ENCODE assay signal across 26 mouse cellular contexts in genomic region chr10:69898821-69899220, GRCm38 (mm10).
DNase-seq lines count a peak whose midpoint lies in the region; TF ChIP-seq lines count a peak whose summit lies in the region.
"Had no signal": no experiment of that assay in that cellular context is flagged by ENCODE, and none has a peak within 500 bp of the region (broad histone marks: within the 10 kb centered on the region; RNA-seq: fewer than 3 reads in every experiment).

No protein-coding gene starts in this region.

- H3K27ac ChIP-seq in cortical plate, adult 2 months (ENCODE audit: insufficient read depth, low read length) = 0 out of 2 replicates have a peak overlapping the region, but pooled peaks have one; percentile 65
- H3K27ac ChIP-seq: embryonic facial prominence, embryonic 12.5 days; embryonic facial prominence, embryonic 15.5 days; forebrain, embryonic 12.5 days; forebrain, embryonic 15.5 days; heart, embryonic 15.5 days; hindbrain, embryonic 10.5 days; hindbrain, embryonic 13.5 days; intestine, embryonic 15.5 days had no signal

- peak; percentile 74 to 77 for DNase-seq in adrenal gland, adult (ENCODE audit: inconsistent age in 2 of 2, low spot score in 1 of 2)
- DNase-seq in adrenal gland, postnatal 4 days (ENCODE audit: low spot score in 2 of 2) = no peak
- peak; percentile 68 for DNase-seq in adrenal gland, adult 2 months
- DNase-seq in adrenal gland, postnatal 14 days = peak; percentile 81
- DNase-seq in ovary, adult 18-20 months (ENCODE audit: low spot score) = no peak
- no peak for DNase-seq in embryo, embryonic 10.5 days (ENCODE audit: low spot score)
- DNase-seq: cerebellum, adult 11-12 months; cerebellum, adult 8-10 months; cerebellum, postnatal 10 days; cerebellum, postnatal 36 days; gastrocnemius, postnatal 10 days; gastrocnemius, postnatal 36 days; heart, postnatal 10 days; heart, postnatal 36 days; kidney, adult 11 months had no signal

- H3K4me1 ChIP-seq in cortical plate, adult 2 months (ENCODE audit: control insufficient read depth, insufficient read depth, low read length) = peaks cover 17% of the 10 kb centered on the region
- H3K4me1 ChIP-seq: embryonic facial prominence, embryonic 12.5 days; embryonic facial prominence, embryonic 15.5 days; forebrain, embryonic 12.5 days; forebrain, embryonic 15.5 days; heart, embryonic 15.5 days; hindbrain, embryonic 10.5 days; hindbrain, embryonic 13.5 days; intestine, embryonic 15.5 days had no signal

- H3K4me3 ChIP-seq in cortical plate, adult 2 months (ENCODE audit: insufficient read depth, low read length) = no peak overlapping the region
- H3K4me3 ChIP-seq: embryonic facial prominence, embryonic 12.5 days; embryonic facial prominence, embryonic 15.5 days; erythroblast, embryonic 14.5 days; forebrain, embryonic 12.5 days; forebrain, embryonic 15.5 days; heart, embryonic 12.5 days; heart, embryonic 15.5 days; hindbrain, embryonic 10.5 days; hindbrain, embryonic 13.5 days; intestine, embryonic 15.5 days had no signal

- TF ChIP-seq CTCF in cortical plate, adult 2 months (IDR thresholded peaks at IDR 0.05; ENCODE audit: extremely low read depth, insufficient read depth, low read length) = no peak

- no peak for TF ChIP-seq POLR2A in cortical plate, adult 2 months (IDR thresholded peaks at IDR 0.05; ENCODE audit: extremely low read depth, insufficient read depth, low read length)

Comparison
In these comparisons a context has a peak if more than half of its experiments do, and no peak if none do; other contexts are left out.
1. DNase-seq: peak in adrenal gland, adult (2 of 2), adrenal gland, adult 2 months (single experiment) and adrenal gland, postnatal 14 days (single experiment); none in adrenal gland, postnatal 4 days (0 of 2), ovary, adult 18-20 months (single experiment) and embryo, embryonic 10.5 days (single experiment).